Mouse (Mus musculus) kidney, adult 9 months (tissue): Measurements from ENCODE around the gene Btnl9.
A peak's percentile ranks its signal among the peaks of the same experiment; 100 is the strongest.
"Not testable (repeated sequence)": the region's sequence is repeated elsewhere in the genome, so short reads cannot be mapped to it uniquely, and the experiment has no call there.

Experiments
- DNase-seq: peaks from one replicate; pipeline ENCODE4 v3.0.0; 2022

Btnl9 gene

GRCm38 (mm10) chr11:49176047-49176779 lies 10.7 kb downstream of the Btnl9 start:
- not testable (repeated sequence) for DNase-seq

- DNase-seq = no peak
These were observed 11.6 kb downstream of the Btnl9 start for GRCm38 (mm10) chr11:49175345-49175744.

GRCm38 (mm10) chr11:49170576-49170975 lies 16.4 kb downstream of the Btnl9 start:
- no peak for DNase-seq

- DNase-seq = no peak
These were observed 17.9 kb downstream of the Btnl9 start for GRCm38 (mm10) chr11:49168839-49169611.

- DNase-seq = no peak
These were observed 29.8 kb downstream of the Btnl9 start for GRCm38 (mm10) chr11:49156821-49157814.

GRCm38 (mm10) chr11:49154077-49154476 lies 32.9 kb downstream of the Btnl9 start, which contains the start of gene Olfr1394:
TSS of gene Olfr1394 (plus strand) at chr11:49154377.
- DNase-seq = peak; percentile 33

- no peak for DNase-seq
These were observed 45.0 kb downstream of the Btnl9 start, which contains the start of gene Olfr1395 for GRCm38 (mm10) chr11:49141974-49142373. TSS of gene Olfr1395 (plus strand) at chr11:49142274.

GRCm38 (mm10) chr11:49124169-49124568 lies 62.8 kb downstream of the Btnl9 start:
- no peak for DNase-seq

- no peak for DNase-seq
These were observed 67.3 kb downstream of the Btnl9 start for GRCm38 (mm10) chr11:49119635-49120034.
